Mouse (Mus musculus): Measurements from ENCODE around the gene Ssu72. TPM values are rescaled to one million over a fixed set of nuclear protein-coding genes. Genes with fewer than 3 reads are reported as not detected.

The Ssu72 gene
- polyA plus RNA-seq, 1 experiment from 2014 or later = 158 TPM

DNA sequence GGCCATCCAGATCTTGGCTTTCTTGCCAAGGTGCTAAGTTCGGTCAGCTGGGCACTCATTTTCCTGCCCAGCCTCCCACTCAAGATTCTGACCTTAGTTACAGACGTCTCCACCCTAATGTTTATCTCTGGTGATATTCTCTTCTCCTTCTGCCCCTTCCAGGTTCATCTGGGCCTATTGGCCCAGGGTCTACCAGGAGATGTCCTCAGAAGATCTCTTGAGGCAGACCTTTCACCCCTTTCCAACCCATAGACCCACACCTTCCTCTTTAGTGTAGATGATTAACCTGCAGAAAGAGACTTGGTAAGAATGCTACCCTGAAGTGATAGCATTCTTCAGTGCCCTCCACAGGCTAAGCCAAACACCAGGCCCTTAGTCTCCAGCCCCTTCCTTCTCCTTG is 67.1 kb downstream of the Ssu72 start:
- Histone ChIP-seq H3K9ac (ENCODE audit: low read length) (no peak overlapping the region; the same call in 1 of the 2 replicates), H3K4me3 (ENCODE audit: low read depth, low read length) (no peak overlapping the region), H3K4me1 (ENCODE audit: control insufficient read depth, insufficient read depth, low read length) (peaks cover 6% of the 10 kb centered on the region), H3K36me3 (ENCODE audit: control insufficient read depth, insufficient read depth, low read length) (no peaks in the 10 kb centered on the region), H3K4me2 (ENCODE audit: low read depth) (no peak overlapping the region), H3K27me3 (ENCODE audit: control insufficient read depth, insufficient read depth, low read length) (no peaks in the 10 kb centered on the region), H3K9me3 (ENCODE audit: control insufficient read depth, low read length) (no peaks in the 10 kb centered on the region), H3K27ac (ENCODE audit: low read depth, low read length) (no peak overlapping the region)
- DNase-seq (ENCODE audit: low spot score) (no peak), ATAC-seq (ENCODE audit: insufficient read depth, low FRiP score, low TSS enrichment) (no peak)
- 83% methylated on average over 2 of the region's 2 CpGs for WGBS

- H3K9me3 ChIP-seq (ENCODE audit: control insufficient read depth, low read length) = no peaks in the 10 kb centered on the region
- DNase-seq (ENCODE audit: low spot score) = no peak
- H3K27me3 ChIP-seq (ENCODE audit: control insufficient read depth, insufficient read depth, low read length) = no peaks in the 10 kb centered on the region
- H3K36me3 ChIP-seq (ENCODE audit: control insufficient read depth, insufficient read depth, low read length) = no peaks in the 10 kb centered on the region
- no peak for ATAC-seq (ENCODE audit: insufficient read depth, low FRiP score, low TSS enrichment)
- 84% methylated on average over 13 of the region's 13 CpGs for WGBS
- no peak overlapping the region for H3K27ac ChIP-seq (ENCODE audit: low read depth, low read length)
- H3K4me3 ChIP-seq (ENCODE audit: low read depth, low read length) = no peak overlapping the region
- no peak overlapping the region for H3K9ac ChIP-seq (ENCODE audit: low read length)
- H3K4me1 ChIP-seq (ENCODE audit: control insufficient read depth, insufficient read depth, low read length) = peaks cover 6% of the 10 kb centered on the region
- H3K4me2 ChIP-seq (ENCODE audit: low read depth) = no peak overlapping the region
Observed at GRCm38 (mm10) chr4:155772786-155773185, 68.2 kb downstream of the Ssu72 start.

DNA sequence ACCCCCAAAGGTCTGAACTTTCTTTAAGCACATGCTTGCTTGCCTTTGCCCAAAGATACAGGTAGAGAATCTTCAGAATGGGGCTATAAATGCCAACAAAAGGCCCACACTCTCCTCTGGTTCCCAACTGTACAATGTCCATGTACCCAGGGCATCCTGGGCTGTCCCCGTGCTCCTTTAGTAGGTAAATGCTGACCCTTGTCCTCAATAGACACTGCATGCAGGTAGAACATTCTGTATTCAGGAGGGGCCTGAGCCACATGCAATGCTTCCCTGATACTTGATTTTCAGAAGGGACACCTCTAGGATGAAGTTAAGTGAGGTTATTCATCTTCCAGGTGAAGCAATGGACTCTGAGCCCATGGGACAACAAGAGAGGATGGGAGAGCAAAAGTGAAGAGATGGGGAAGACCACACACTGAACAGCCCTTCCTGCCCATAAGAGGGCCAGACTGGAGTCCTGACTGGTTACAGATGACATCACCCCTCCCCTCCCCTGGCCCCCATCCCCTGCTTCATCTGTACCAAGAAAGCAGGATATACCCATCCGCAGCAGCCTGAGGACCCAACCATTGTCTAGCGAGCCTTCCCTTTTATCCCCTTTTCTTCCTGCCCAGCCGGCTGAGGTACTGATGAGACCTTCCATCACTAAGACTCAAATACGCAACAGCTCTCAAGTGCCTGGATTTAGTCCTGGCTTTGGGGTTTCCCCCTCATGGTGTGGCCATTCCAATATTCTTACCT is 68.9 kb downstream of the Ssu72 start:
- no peak overlapping the region for H3K27ac ChIP-seq (ENCODE audit: low read depth, low read length)
- no peaks in the 10 kb centered on the region for H3K9me3 ChIP-seq (ENCODE audit: control insufficient read depth, low read length)
- H3K4me1 ChIP-seq (ENCODE audit: control insufficient read depth, insufficient read depth, low read length) = peaks cover 6% of the 10 kb centered on the region
- DNase-seq (ENCODE audit: low spot score) = no peak
- peak overlapping the region; percentile 30; the same call in 1 of the 2 replicates for H3K4me3 ChIP-seq (ENCODE audit: low read depth, low read length)
- H3K9ac ChIP-seq (ENCODE audit: low read length) = no peak overlapping the region
- H3K4me2 ChIP-seq (ENCODE audit: low read depth) = peak overlapping the region; percentile 68
- 49% methylated on average over 5 of the region's 5 CpGs for WGBS
- H3K36me3 ChIP-seq (ENCODE audit: control insufficient read depth, insufficient read depth, low read length) = no peaks in the 10 kb centered on the region
- H3K27me3 ChIP-seq (ENCODE audit: control insufficient read depth, insufficient read depth, low read length) = no peaks in the 10 kb centered on the region
- no peak for ATAC-seq (ENCODE audit: insufficient read depth, low FRiP score, low TSS enrichment)

- DNase-seq (ENCODE audit: low spot score) (peak; percentile 86), ATAC-seq (ENCODE audit: insufficient read depth, low FRiP score, low TSS enrichment) (peak; percentile 31)
- Histone ChIP-seq H3K9me3 (ENCODE audit: control insufficient read depth, low read length) (no peaks in the 10 kb centered on the region), H3K27me3 (ENCODE audit: control insufficient read depth, insufficient read depth, low read length) (no peaks in the 10 kb centered on the region), H3K27ac (ENCODE audit: low read depth, low read length) (no peak within 1 kb of the TSS; the same call in 1 of the 2 replicates), H3K4me1 (ENCODE audit: control insufficient read depth, insufficient read depth, low read length) (peaks cover 6% of the 10 kb centered on the region), H3K4me3 (ENCODE audit: low read depth, low read length) (peak within 1 kb of the TSS; percentile 30), H3K36me3 (ENCODE audit: control insufficient read depth, insufficient read depth, low read length) (no peaks in the 10 kb centered on the region), H3K4me2 (ENCODE audit: low read depth) (peak within 1 kb of the TSS; percentile 68), H3K9ac (ENCODE audit: low read length) (peak within 1 kb of the TSS; percentile 44)
- 1% methylated on average over 35 of the region's 35 CpGs for WGBS
Observed at GRCm38 (mm10) chr4:155774280-155774754, 69.7 kb downstream of the Ssu72 start, which contains the start of gene Vwa1. Vwa1 (minus strand) TSS chr4:155774698.

DNA sequence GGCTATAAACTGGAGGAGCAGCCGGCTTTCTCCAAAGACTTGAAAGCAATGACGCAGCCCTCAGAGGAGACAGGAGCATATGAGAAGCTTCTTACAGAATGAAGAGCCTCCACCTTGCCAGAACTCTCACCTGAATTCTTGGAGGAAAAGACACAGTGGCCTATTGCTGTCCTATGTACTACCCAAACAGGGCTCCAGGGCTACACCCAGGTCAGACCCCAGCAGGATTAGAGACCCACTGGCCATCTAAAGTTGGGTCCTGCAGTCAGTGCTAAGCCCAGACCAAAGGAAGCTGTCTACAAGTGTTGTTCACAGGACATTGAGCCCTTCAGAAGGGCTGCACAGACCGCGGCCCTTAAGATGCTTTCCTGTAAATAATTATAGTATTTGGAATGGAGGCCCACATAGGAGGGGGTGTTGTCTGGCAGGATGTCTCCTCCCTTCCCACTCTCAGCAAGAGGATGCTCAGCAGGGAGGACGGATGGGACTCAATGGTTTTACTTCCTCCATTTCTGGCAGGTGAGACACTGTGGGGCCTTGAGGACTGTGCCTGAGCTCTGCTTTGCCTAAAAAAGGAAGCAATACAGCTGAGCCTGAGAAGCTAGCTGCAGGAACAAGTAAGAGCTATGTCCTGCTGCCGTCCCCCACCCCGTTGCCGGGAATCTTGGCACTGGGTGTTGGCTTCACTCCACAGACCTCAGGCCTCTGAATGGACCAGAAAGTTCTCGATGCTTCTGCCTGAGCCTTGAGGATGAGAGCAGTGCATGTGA is 70.6 kb downstream of the Ssu72 start:
- Histone ChIP-seq H3K4me3 (ENCODE audit: low read depth, low read length) (no peak overlapping the region), H3K9me3 (ENCODE audit: control insufficient read depth, low read length) (no peaks in the 10 kb centered on the region), H3K9ac (ENCODE audit: low read length) (peak overlapping the region; percentile 44; the same call in 1 of the 2 replicates), H3K27me3 (ENCODE audit: control insufficient read depth, insufficient read depth, low read length) (no peaks in the 10 kb centered on the region), H3K36me3 (ENCODE audit: control insufficient read depth, insufficient read depth, low read length) (no peaks in the 10 kb centered on the region), H3K4me2 (ENCODE audit: low read depth) (peak overlapping the region; percentile 68), H3K4me1 (ENCODE audit: control insufficient read depth, insufficient read depth, low read length) (peaks cover 6% of the 10 kb centered on the region), H3K27ac (ENCODE audit: low read depth, low read length) (no peak overlapping the region; the same call in 1 of the 2 replicates)
- ATAC-seq (ENCODE audit: insufficient read depth, low FRiP score, low TSS enrichment) (no peak), DNase-seq (ENCODE audit: low spot score) (no peak)
- WGBS = 64% methylated on average over 9 of the region's 9 CpGs

- 90% methylated on average over 3 of the region's 3 CpGs for WGBS
- H3K27me3 ChIP-seq (ENCODE audit: control insufficient read depth, insufficient read depth, low read length) = no peaks in the 10 kb centered on the region
Observed at GRCm38 (mm10) chr4:155775855-155776254, 71.3 kb downstream of the Ssu72 start.

DNA sequence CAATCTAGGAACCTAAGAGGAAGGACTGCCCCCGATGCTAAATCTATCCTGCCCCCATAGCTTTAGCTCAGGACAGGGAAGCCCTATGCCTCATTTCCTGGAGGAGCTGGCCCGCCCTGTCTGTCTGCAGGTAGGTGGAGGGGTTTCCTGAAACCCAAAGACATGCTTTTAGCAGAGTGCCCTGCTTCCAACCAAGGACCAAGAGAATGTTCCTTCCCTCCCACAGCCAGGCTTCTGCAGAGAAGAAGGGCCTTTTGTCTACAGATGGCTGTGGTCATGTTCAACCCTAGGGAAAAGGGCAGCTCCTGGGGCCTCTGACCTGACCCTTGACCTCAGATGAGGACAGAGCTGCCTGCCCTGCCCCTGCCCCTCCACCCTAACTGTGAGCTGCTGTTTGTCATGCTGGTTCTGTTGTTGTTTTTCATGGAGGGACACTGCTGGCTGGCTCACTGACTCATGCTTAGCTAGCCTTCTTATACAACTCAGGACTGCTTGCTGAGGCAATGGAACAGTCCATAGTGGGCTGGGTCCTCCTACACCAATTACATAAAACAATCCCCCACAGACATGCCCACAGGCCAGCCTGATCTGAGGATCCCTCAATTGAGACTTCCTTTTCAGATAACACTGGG is 72.2 kb downstream of the Ssu72 start:
- Histone ChIP-seq H3K4me2 (ENCODE audit: low read depth) (no peak overlapping the region), H3K9me3 (ENCODE audit: control insufficient read depth, low read length) (no peaks in the 10 kb centered on the region), H3K36me3 (ENCODE audit: control insufficient read depth, insufficient read depth, low read length) (no peaks in the 10 kb centered on the region), H3K4me3 (ENCODE audit: low read depth, low read length) (no peak overlapping the region), H3K9ac (ENCODE audit: low read length) (no peak overlapping the region; the same call in 1 of the 2 replicates), H3K4me1 (ENCODE audit: control insufficient read depth, insufficient read depth, low read length) (peaks cover 6% of the 10 kb centered on the region), H3K27me3 (ENCODE audit: control insufficient read depth, insufficient read depth, low read length) (no peaks in the 10 kb centered on the region), H3K27ac (ENCODE audit: low read depth, low read length) (0 out of 2 replicates have a peak overlapping the region, but pooled peaks have one; percentile 4)
- WGBS = 34% methylated on average over 2 of the region's 2 CpGs
- ATAC-seq (ENCODE audit: insufficient read depth, low FRiP score, low TSS enrichment) (no peak), DNase-seq (ENCODE audit: low spot score) (no peak)

More at GRCm38 (mm10) chr4:155775855-155776254, 71.3 kb downstream of the Ssu72 start:
- DNase-seq (ENCODE audit: low spot score) (no peak), ATAC-seq (ENCODE audit: insufficient read depth, low FRiP score, low TSS enrichment) (no peak)
- Histone ChIP-seq H3K27ac (ENCODE audit: low read depth, low read length) (no peak overlapping the region; the same call in 1 of the 2 replicates), H3K9me3 (ENCODE audit: control insufficient read depth, low read length) (no peaks in the 10 kb centered on the region), H3K4me3 (ENCODE audit: low read depth, low read length) (no peak overlapping the region), H3K36me3 (ENCODE audit: control insufficient read depth, insufficient read depth, low read length) (no peaks in the 10 kb centered on the region), H3K4me1 (ENCODE audit: control insufficient read depth, insufficient read depth, low read length) (peaks cover 6% of the 10 kb centered on the region), H3K9ac (ENCODE audit: low read length) (no peak overlapping the region), H3K4me2 (ENCODE audit: low read depth) (no peak overlapping the region)

- H3K36me3 ChIP-seq (ENCODE audit: control insufficient read depth, insufficient read depth, low read length) = no peaks in the 10 kb centered on the region
- no peak overlapping the region for H3K4me3 ChIP-seq (ENCODE audit: low read depth, low read length)
- DNase-seq (ENCODE audit: low spot score) (no peak), ATAC-seq (ENCODE audit: insufficient read depth, low FRiP score, low TSS enrichment) (no peak)
- no peak overlapping the region for H3K4me2 ChIP-seq (ENCODE audit: low read depth)
- no peaks in the 10 kb centered on the region for H3K9me3 ChIP-seq (ENCODE audit: control insufficient read depth, low read length)
- 74% methylated on average over 2 of the region's 2 CpGs for WGBS
- no peak overlapping the region for H3K27ac ChIP-seq (ENCODE audit: low read depth, low read length)
- peaks cover 6% of the 10 kb centered on the region for H3K4me1 ChIP-seq (ENCODE audit: control insufficient read depth, insufficient read depth, low read length)
- no peaks in the 10 kb centered on the region for H3K27me3 ChIP-seq (ENCODE audit: control insufficient read depth, insufficient read depth, low read length)
- no peak overlapping the region for H3K9ac ChIP-seq (ENCODE audit: low read length)
Observed at GRCm38 (mm10) chr4:155777816-155778215, 73.2 kb downstream of the Ssu72 start.
